Mouse (Mus musculus) small intestine, adult 2 months (tissue): ENCODE measurements around the gene Ccdc6.

Source experiments
- CTCF ChIP-seq: fragments of 200-500 bp; IDR thresholded peaks from 2 replicates; pipeline ENCODE4 v1.5.1; 2012; ENCODE audit warnings: low read depth, mild to moderate bottlenecking, control low read depth, inconsistent platforms, low read length, moderate library complexity, mixed read lengths; ENCODE audit not compliant: insufficient replicate concordance, insufficient read length; ENCODE audit errors: extremely low read depth
- POLR2A ChIP-seq: fragments of 200-500 bp; IDR thresholded peaks from 2 replicates; pipeline ENCODE4 v1.6.1; 2012; ENCODE audit warnings: low read depth, mild to moderate bottlenecking, control low read depth, inconsistent platforms, low read length, moderate library complexity

DNA sequence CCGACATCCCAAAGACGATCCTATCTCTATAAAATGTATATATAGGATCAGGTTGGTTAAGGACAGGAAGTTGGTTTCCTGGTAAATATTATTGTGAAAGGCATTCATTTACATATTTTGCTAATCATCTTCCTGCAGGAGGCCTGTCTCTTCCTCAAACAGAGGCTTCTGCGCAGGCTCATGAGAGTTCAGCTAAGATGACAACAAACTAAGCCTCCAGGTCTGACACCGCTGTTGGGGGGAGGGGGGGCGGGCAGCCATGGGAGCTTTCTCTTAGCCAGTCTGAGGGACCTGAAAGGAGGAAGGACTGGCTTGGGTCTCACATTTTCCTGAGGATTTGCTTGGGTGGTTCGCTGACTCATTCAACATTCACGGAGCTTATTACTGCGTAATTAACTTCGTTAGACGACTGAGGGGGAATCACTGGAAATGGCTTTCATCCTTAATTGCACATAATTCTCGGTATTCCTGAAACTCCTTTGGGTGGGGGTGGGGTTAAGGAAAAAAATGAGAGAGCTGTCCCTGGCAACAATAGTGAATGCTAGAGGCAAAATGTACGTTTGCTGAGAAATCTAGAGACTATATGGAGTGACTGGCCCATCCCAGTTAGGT is 104.1 kb downstream of the Ccdc6 start:
- TF ChIP-seq CTCF (no peak), POLR2A (no peak)
